Mouse (Mus musculus) megakaryocyte, embryonic 14.5 days (primary cell): ENCODE measurements around the gene Gm49361.

ENCODE experiments used
- FLI1 ChIP-seq: IDR thresholded peaks from 2 replicates; pipeline ENCODE4 v1.6.1; 2012; ENCODE audit warnings: low read length, inconsistent platforms, mixed read lengths
- GATA1 ChIP-seq: IDR thresholded peaks from 3 replicates; pipeline ENCODE4 v1.6.1; 2012; ENCODE audit warnings: mixed read lengths, low read length, inconsistent platforms, borderline replicate concordance

DNA sequence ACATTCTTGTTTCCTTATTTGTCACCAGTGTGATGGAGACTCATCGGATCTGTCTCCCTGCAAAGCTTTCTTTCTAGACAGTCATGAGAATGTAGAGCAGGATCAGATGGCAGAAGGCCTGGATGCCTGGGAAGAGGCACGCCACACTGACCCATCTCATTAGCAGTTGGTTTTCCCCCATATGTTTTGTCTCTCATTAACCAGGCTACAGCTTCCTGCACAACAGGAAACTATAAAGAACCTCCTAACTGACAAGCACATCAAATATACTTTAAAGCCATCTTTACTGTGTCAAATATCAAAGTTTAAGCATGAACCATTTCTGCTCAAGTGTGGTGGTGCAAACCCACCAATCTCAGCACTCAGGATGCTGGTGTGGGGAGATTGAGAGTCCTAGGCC lies 3.6 kb upstream of the Gm49361 start:
- TF ChIP-seq GATA1 (no peak), FLI1 (no peak)
